ENCODE assay signal across 20 mouse cellular contexts in genomic region chr13:73628586-73629113, GRCm38 (mm10). TPM values are rescaled to one million over a fixed set of nuclear protein-coding genes. Genes with fewer than 3 reads are reported as not detected.
DNase-seq lines count a peak whose midpoint lies in the region; ATAC-seq and TF ChIP-seq lines count a peak whose summit lies in the region.
"Had no signal": no experiment of that assay in that cellular context is flagged by ENCODE, and none has a peak within 500 bp of the region (broad histone marks: within the 10 kb centered on the region; RNA-seq: fewer than 3 reads in every experiment).

No protein-coding gene starts in this region.

- H3K4me2 ChIP-seq in hindbrain, embryonic 14.5 days (replicated peaks) = peak overlapping the region; percentile 15
- H3K4me2 ChIP-seq in midbrain, embryonic 14.5 days (ENCODE audit: low read length) = 0 out of 2 replicates have a peak overlapping the region, but pooled peaks have one; percentile 21
- no peak overlapping the region for H3K4me2 ChIP-seq in midbrain, embryonic 16.5 days (ENCODE audit: low read length)
- 0 out of 2 replicates have a peak overlapping the region, but pooled peaks have one; percentile 4 for H3K4me2 ChIP-seq in midbrain, postnatal 0 days (ENCODE audit: low read depth, low read length, poor library complexity, severe bottlenecking)
- H3K4me2 ChIP-seq: heart, embryonic 12.5 days had no signal

- no peaks in the 10 kb centered on the region for H3K27me3 ChIP-seq in hindbrain, embryonic 14.5 days (ENCODE audit: control insufficient read depth, insufficient read depth, low read length)
- no peaks in the 10 kb centered on the region; the same call in 1 of the 2 replicates for H3K27me3 ChIP-seq in hindbrain, embryonic 10.5 days (ENCODE audit: insufficient read depth, poor library complexity, severe bottlenecking)
- H3K27me3 ChIP-seq in midbrain, embryonic 14.5 days (ENCODE audit: control insufficient read depth, insufficient read depth, low read length) = no peaks in the 10 kb centered on the region
- H3K27me3 ChIP-seq in midbrain, embryonic 16.5 days (ENCODE audit: control insufficient read depth, insufficient read depth, low read depth, low read length) = no peaks in the 10 kb centered on the region
- H3K27me3 ChIP-seq in midbrain, postnatal 0 days (ENCODE audit: insufficient read depth, low read length) = no peaks in the 10 kb centered on the region

- no peaks in the 10 kb centered on the region for H3K36me3 ChIP-seq in hindbrain, embryonic 14.5 days (replicated peaks; ENCODE audit: control insufficient read depth, insufficient read depth)
- H3K36me3 ChIP-seq in hindbrain, embryonic 10.5 days = peaks cover 6% of the 10 kb centered on the region; the same call in 1 of the 2 replicates
- no peaks in the 10 kb centered on the region for H3K36me3 ChIP-seq in midbrain, embryonic 14.5 days (ENCODE audit: control insufficient read depth, insufficient read depth, low read length)
- H3K36me3 ChIP-seq in midbrain, embryonic 16.5 days (ENCODE audit: control insufficient read depth, insufficient read depth, low read length) = peaks cover under 1% of the 10 kb centered on the region; the same call in 1 of the 2 replicates
- no peaks in the 10 kb centered on the region for H3K36me3 ChIP-seq in midbrain, postnatal 0 days (ENCODE audit: insufficient read depth, low read length)

- no peak overlapping the region for H3K9ac ChIP-seq in hindbrain, embryonic 14.5 days
- H3K9ac ChIP-seq in midbrain, embryonic 14.5 days (replicated peaks; ENCODE audit: low read length) = no peak overlapping the region
- no peak overlapping the region for H3K9ac ChIP-seq in midbrain, embryonic 16.5 days (ENCODE audit: low read depth, low read length)
- no peak overlapping the region for H3K9ac ChIP-seq in midbrain, postnatal 0 days (replicated peaks; ENCODE audit: low read length, poor library complexity, severe bottlenecking)
- H3K9ac ChIP-seq: heart, embryonic 12.5 days had no signal

- DNase-seq in hindbrain, embryonic 14.5 days (ENCODE audit: low spot score) = no peak
- DNase-seq in hindbrain, embryonic 10.5 days (ENCODE audit: low spot score) = no peak
- peak; percentile 4 for DNase-seq in midbrain, embryonic 14.5 days
- peak; percentile 64 for DNase-seq in midbrain, postnatal 0 days (ENCODE audit: low spot score)
- DNase-seq in adrenal gland, postnatal 10 days = no peak
- DNase-seq: cerebellum, postnatal 36 days; gastrocnemius, postnatal 25 days; heart, postnatal 36 days; kidney, adult 2 months; kidney, postnatal 4 days; lung, postnatal 14 days had no signal

- peaks cover 28% of the 10 kb centered on the region for H3K4me1 ChIP-seq in hindbrain, embryonic 14.5 days (replicated peaks; ENCODE audit: control insufficient read depth, insufficient read depth, low read length)
- peaks cover 25% of the 10 kb centered on the region for H3K4me1 ChIP-seq in hindbrain, embryonic 10.5 days (replicated peaks)
- H3K4me1 ChIP-seq in midbrain, embryonic 14.5 days (ENCODE audit: control insufficient read depth, insufficient read depth, low read length) = peaks cover 12% of the 10 kb centered on the region; the same call in 1 of the 2 replicates
- peaks cover 11% of the 10 kb centered on the region for H3K4me1 ChIP-seq in midbrain, embryonic 16.5 days (ENCODE audit: control insufficient read depth, insufficient read depth, low read length)
- H3K4me1 ChIP-seq in midbrain, postnatal 0 days (ENCODE audit: insufficient read depth, low read length) = no peaks in the 10 kb centered on the region

- no peak overlapping the region for H3K4me3 ChIP-seq in hindbrain, embryonic 14.5 days (replicated peaks; ENCODE audit: low read length)
- no peak overlapping the region for H3K4me3 ChIP-seq in hindbrain, embryonic 10.5 days
- H3K4me3 ChIP-seq in midbrain, embryonic 14.5 days (replicated peaks; ENCODE audit: low read depth, low read length) = no peak overlapping the region
- H3K4me3 ChIP-seq in midbrain, embryonic 16.5 days (ENCODE audit: low read depth, low read length) = no peak overlapping the region
- no peak overlapping the region for H3K4me3 ChIP-seq in midbrain, postnatal 0 days (ENCODE audit: low read depth, low read length)
- H3K4me3 ChIP-seq: heart, embryonic 12.5 days had no signal

- no peak for TF ChIP-seq CTCF in midbrain, postnatal 0 days (IDR thresholded peaks at IDR 0.05)

- WGBS in hindbrain, embryonic 14.5 days = 81% methylated on average over 11 of the region's 11 CpGs
- 92% methylated on average over 11 of the region's 11 CpGs for WGBS in hindbrain, embryonic 10.5 days
- WGBS in midbrain, embryonic 14.5 days = 84% methylated on average over 11 of the region's 11 CpGs
- WGBS in midbrain, embryonic 16.5 days = 81% methylated on average over 11 of the region's 11 CpGs
- WGBS in midbrain, postnatal 0 days = 74% methylated on average over 11 of the region's 11 CpGs

- no peak for ATAC-seq in hindbrain, embryonic 14.5 days (ENCODE audit: low FRiP score)
- ATAC-seq in midbrain, embryonic 14.5 days (ENCODE audit: low FRiP score, low TSS enrichment) = no peak
- ATAC-seq in midbrain, embryonic 16.5 days = no peak
- ATAC-seq in common myeloid progenitor, adult 5-6 weeks (replicated peaks; ENCODE audit: low read depth, poor library complexity, severe bottlenecking) = peak; percentile 39
- ATAC-seq in midbrain, postnatal 0 days (ENCODE audit: low FRiP score) = no peak
- ATAC-seq: activated CD4-positive, CD25-positive, alpha-beta regulatory T cell, adult 4 months had no signal

- no peaks in the 10 kb centered on the region for H3K9me3 ChIP-seq in hindbrain, embryonic 14.5 days (ENCODE audit: control insufficient read depth, low read length)
- no peaks in the 10 kb centered on the region for H3K9me3 ChIP-seq in hindbrain, embryonic 10.5 days
- H3K9me3 ChIP-seq in midbrain, embryonic 14.5 days (ENCODE audit: control insufficient read depth, low read length) = no peaks in the 10 kb centered on the region
- H3K9me3 ChIP-seq in midbrain, embryonic 16.5 days (replicated peaks; ENCODE audit: control insufficient read depth, low read length, poor library complexity, severe bottlenecking) = no peaks in the 10 kb centered on the region
- H3K9me3 ChIP-seq in midbrain, postnatal 0 days (ENCODE audit: low read length) = no peaks in the 10 kb centered on the region
- H3K9me3 ChIP-seq: heart, embryonic 12.5 days had no signal

- H3K27ac ChIP-seq in hindbrain, embryonic 14.5 days = no peak overlapping the region
- no peak overlapping the region for H3K27ac ChIP-seq in hindbrain, embryonic 10.5 days
- no peak overlapping the region for H3K27ac ChIP-seq in midbrain, embryonic 14.5 days (replicated peaks; ENCODE audit: low read depth, low read length)
- no peak overlapping the region for H3K27ac ChIP-seq in midbrain, embryonic 16.5 days (ENCODE audit: low read length)
- no peak overlapping the region for H3K27ac ChIP-seq in midbrain, postnatal 0 days (ENCODE audit: low read depth, low read length)

RNA-seq across cellular contexts. Expression of gene Tert, which starts 1.9 kb away (rescaled TPM):
- polyA plus RNA-seq in hindbrain, embryonic 14.5 days (2014; fragmentation: Nextera tagmentation; extraction: Ambion mirVana) = 3.0 and 4.1 TPM in 2 replicates
- 5.6 and 7.2 TPM in 2 replicates for polyA plus RNA-seq in hindbrain, embryonic 10.5 days (2016; fragmentation: Nextera tagmentation; extraction: Ambion mirVana)
- polyA plus RNA-seq in midbrain, embryonic 14.5 days (2014; fragmentation: Nextera tagmentation; extraction: Ambion mirVana) = 4.0 and 4.2 TPM in 2 replicates
- polyA plus RNA-seq in midbrain, embryonic 16.5 days (2015; fragmentation: Nextera tagmentation; extraction: Ambion mirVana) = 6.2 and 8.5 TPM in 2 replicates
- 1.4 and 2.7 TPM in 2 replicates for total RNA-seq in common myeloid progenitor, adult 5-6 weeks (2017)
- total RNA-seq in midbrain, postnatal 0 days (2014; rRNA removed) = 7.7 and 16.0 TPM in 2 replicates
- 2.3 and 2.9 TPM in 2 replicates for polyA plus RNA-seq in midbrain, postnatal 0 days (2015; fragmentation: Nextera tagmentation; extraction: Ambion mirVana)
- 1 to 10 TPM; 3.2 to 7.8 TPM for total RNA-seq in adrenal gland, postnatal 10 days (2021)
- total RNA-seq: heart, postnatal 36 days had no signal

RNA-seq across cellular contexts. Expression of gene Clptm1l, which starts 24.8 kb away (rescaled TPM):
- polyA plus RNA-seq in hindbrain, embryonic 14.5 days (2014; fragmentation: Nextera tagmentation; extraction: Ambion mirVana) = 147 and 157 TPM in 2 replicates
- polyA plus RNA-seq in hindbrain, embryonic 10.5 days (2016; fragmentation: Nextera tagmentation; extraction: Ambion mirVana) = 106 and 107 TPM in 2 replicates
- polyA plus RNA-seq in midbrain, embryonic 14.5 days (2014; fragmentation: Nextera tagmentation; extraction: Ambion mirVana) = 139 and 140 TPM in 2 replicates
- 133 and 136 TPM in 2 replicates for polyA plus RNA-seq in midbrain, embryonic 16.5 days (2015; fragmentation: Nextera tagmentation; extraction: Ambion mirVana)
- 65.2 and 80.3 TPM in 2 replicates for total RNA-seq in common myeloid progenitor, adult 5-6 weeks (2017)
- total RNA-seq in midbrain, postnatal 0 days (2014; rRNA removed) = 136 and 152 TPM in 2 replicates
- 126 and 130 TPM in 2 replicates for polyA plus RNA-seq in midbrain, postnatal 0 days (2015; fragmentation: Nextera tagmentation; extraction: Ambion mirVana)
- 100 to 1,000 TPM; 110 to 111 TPM for total RNA-seq in adrenal gland, postnatal 10 days (2021)

RNA-seq across cellular contexts. Expression of gene Slc6a18, which starts 49.2 kb away (rescaled TPM):
- polyA plus RNA-seq in hindbrain, embryonic 14.5 days (2014; fragmentation: Nextera tagmentation; extraction: Ambion mirVana) = not detected in 2 replicates
- not detected in 2 replicates for polyA plus RNA-seq in hindbrain, embryonic 10.5 days (2016; fragmentation: Nextera tagmentation; extraction: Ambion mirVana)
- polyA plus RNA-seq in midbrain, embryonic 14.5 days (2014; fragmentation: Nextera tagmentation; extraction: Ambion mirVana) = not detected in 2 replicates
- not detected in 2 replicates for polyA plus RNA-seq in midbrain, embryonic 16.5 days (2015; fragmentation: Nextera tagmentation; extraction: Ambion mirVana)
- not detected in 2 replicates for total RNA-seq in common myeloid progenitor, adult 5-6 weeks (2017)
- not detected in 2 replicates for total RNA-seq in midbrain, postnatal 0 days (2014; rRNA removed)
- not detected in 2 replicates for polyA plus RNA-seq in midbrain, postnatal 0 days (2015; fragmentation: Nextera tagmentation; extraction: Ambion mirVana)
- total RNA-seq in adrenal gland, postnatal 10 days (2021) = not detected
- total RNA-seq: heart, postnatal 36 days; layer of hippocampus, postnatal 14 days; left cerebral cortex, postnatal 25 days had no signal
- polyA plus RNA-seq: activated CD4-positive, CD25-positive, alpha-beta regulatory T cell, adult 4 months; frontal cortex, adult 2 months; heart, embryonic 12.5 days; neural tube, embryonic 14.5 days; stomach, embryonic 16.5 days had no signal

Comparison
In these comparisons a context has a peak if more than half of its experiments do, and no peak if none do; other contexts are left out.
1. DNase-seq: peak in midbrain, embryonic 14.5 days (single experiment) and midbrain, postnatal 0 days (single experiment); none in hindbrain, embryonic 14.5 days (single experiment), hindbrain, embryonic 10.5 days (single experiment) and adrenal gland, postnatal 10 days (single experiment).